Mouse (Mus musculus) megakaryocyte progenitor cell, adult 5-6 weeks (primary cell): ENCODE results near the gene Ugt2b5. TPM values are rescaled to one million over a fixed set of nuclear protein-coding genes. Genes with fewer than 3 reads are reported as not detected.
"Not testable (repeated sequence)": the region's sequence is repeated elsewhere in the genome, so short reads cannot be mapped to it uniquely, and the experiment has no call there.

Experiments
- ATAC-seq: replicated peaks from 2 replicates; pipeline ENCODE4 v1.8.0; 2016; ENCODE audit warnings: mild to moderate bottlenecking, moderate TSS enrichment, inconsistent platforms; ENCODE audit not compliant: poor library complexity
- total RNA-seq, 2 experiments: library from RNA; stranded (forward) in 1 of 2; stranded (reverse) in 1 of 2; fragments of 157-497, 149-512 nt in 1 of 2; fragments of 200-1000 nt in 1 of 2; gene quantifications; 2 replicates each; pipeline versions ENCODE4 v1.2.3 to v1.2.4; 2015 to 2017

Ugt2b5 gene
- total RNA-seq (2015) = not detected in 2 replicates
- total RNA-seq (2017) = not detected in 2 replicates

GRCm38 (mm10) chr5:87140196-87140595 is at the start of gene Ugt2b5:
Ugt2b5 (minus strand) TSS chr5:87140318.
- not testable (repeated sequence) for ATAC-seq

- not testable (repeated sequence) for ATAC-seq
Observed at GRCm38 (mm10) chr5:87175780-87176179, 35.7 kb upstream of the Ugt2b5 start.

- ATAC-seq = no peak
Observed at GRCm38 (mm10) chr5:87174671-87175070, 34.6 kb upstream of the Ugt2b5 start.

GRCm38 (mm10) chr5:87147741-87148454 is 7.8 kb upstream of the Ugt2b5 start:
- ATAC-seq = no peak

- no peak for ATAC-seq
Observed at GRCm38 (mm10) chr5:87142865-87143456, 2.8 kb upstream of the Ugt2b5 start.

GRCm38 (mm10) chr5:87103697-87104096 is 36.4 kb downstream of the Ugt2b5 start:
- not testable (repeated sequence) for ATAC-seq

- no peak for ATAC-seq
Observed at GRCm38 (mm10) chr5:87092346-87093027, 47.6 kb downstream of the Ugt2b5 start, which contains the start of gene Ugt2b36. Ugt2b36 (minus strand) TSS chr5:87092555.

- no peak for ATAC-seq
Observed at GRCm38 (mm10) chr5:87091111-87091510, 49.0 kb downstream of the Ugt2b5 start.

GRCm38 (mm10) chr5:87089264-87089663 is 50.9 kb downstream of the Ugt2b5 start:
- no peak for ATAC-seq

GRCm38 (mm10) chr5:87086269-87086668 is 53.8 kb downstream of the Ugt2b5 start:
- ATAC-seq = no peak

Other genes starting within 250 kb of the Ugt2b5 start
- not detected in 2 replicates for gene Ugt2b34, start 233.4 kb downstream of the Ugt2b5 start, total RNA-seq (2015)
- gene Ugt2b34, start 233.4 kb downstream of the Ugt2b5 start, total RNA-seq (2017) = not detected in 2 replicates
- not detected in 2 replicates for gene Ugt2b1, start 213.8 kb downstream of the Ugt2b5 start, total RNA-seq (2015)
- not detected in 2 replicates for gene Ugt2b1, start 213.8 kb downstream of the Ugt2b5 start, total RNA-seq (2017)
- not detected in 2 replicates for gene Ugt2b35, start 139.5 kb downstream of the Ugt2b5 start, total RNA-seq (2015)
- gene Ugt2b35, start 139.5 kb downstream of the Ugt2b5 start, total RNA-seq (2017) = not detected in 2 replicates
- not detected in 2 replicates for gene Ugt2b36, start 47.8 kb downstream of the Ugt2b5 start, total RNA-seq (2015)
- not detected in 2 replicates for gene Ugt2b36, start 47.8 kb downstream of the Ugt2b5 start, total RNA-seq (2017)
- not detected in 2 replicates for gene Ugt2b37, start 114.5 kb upstream of the Ugt2b5 start, total RNA-seq (2015)
- not detected in 2 replicates for gene Ugt2b37, start 114.5 kb upstream of the Ugt2b5 start, total RNA-seq (2017)
- not detected in 2 replicates for gene Ugt2a3, start 196.9 kb upstream of the Ugt2b5 start, total RNA-seq (2015)
- gene Ugt2a3, start 196.9 kb upstream of the Ugt2b5 start, total RNA-seq (2017) = not detected in 2 replicates